Mouse (Mus musculus): ENCODE measurements at regions not wholly inside any gene's neighbourhood (a gene's known extent, or its start where the extent isn't known, plus 50 kb on each side); places are given as distances from the start of the nearest gene placed in this dataset.

DNA sequence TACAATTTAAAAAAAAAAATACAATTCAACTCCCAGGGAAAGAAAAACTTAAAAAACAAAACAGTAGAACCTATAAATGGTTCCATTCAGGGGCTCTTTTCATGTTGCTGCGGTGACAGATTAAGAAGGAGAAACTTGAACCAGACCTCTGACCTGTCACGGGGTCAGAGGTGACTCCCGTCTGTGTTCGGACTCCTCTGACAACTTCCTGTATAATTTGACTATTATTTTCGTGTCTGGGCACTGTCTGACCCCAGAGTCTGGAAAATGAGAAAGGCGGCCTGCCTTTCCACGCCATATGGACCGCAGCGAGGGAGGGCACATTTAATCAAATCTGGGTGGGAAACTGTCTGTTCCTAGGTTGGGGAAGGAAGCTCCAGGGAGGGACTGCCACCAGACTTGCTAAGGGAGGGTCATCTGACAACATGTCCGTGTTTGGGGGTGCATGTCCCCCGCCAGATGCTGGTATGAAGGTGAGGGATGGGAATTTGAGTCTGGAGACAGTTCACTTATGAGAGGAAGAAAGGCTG lies 634.7 kb upstream of the 3110018I06Rik start:
- TF ChIP-seq ZNF384 (IDR thresholded peaks at IDR 0.05; ENCODE audit: low read depth, low read length): no peak
- TF ChIP-seq CHD2 (IDR thresholded peaks at IDR 0.05; ENCODE audit: low read depth, low read length): no peak

Data from ES-E14 (cell line).